Mouse (Mus musculus) liver, embryonic 16.5 days (tissue): Measurements from ENCODE around the gene F2r. TPM values are rescaled to one million over a fixed set of nuclear protein-coding genes. Genes with fewer than 3 reads are reported as not detected.
A peak's percentile ranks its signal among the peaks of the same experiment; 100 is the strongest.

Source experiments
- ATAC-seq: fragments of 200-750 bp; cut with Nextera tagmentation; 2 replicates; pipeline ENCODE4 v1.8.0; 2017; ENCODE audit warnings: low read depth, mild to moderate bottlenecking, moderate number of reproducible peaks, moderate library complexity
- H3K27ac ChIP-seq: fragments of 300-500 bp; sonication (generic); 2 replicates; pipeline ENCODE4 v1.5.1; 2014; ENCODE audit warnings: mild to moderate bottlenecking, low read length
- H3K27me3 ChIP-seq: fragments of 300-500 bp; sonication (generic); 2 replicates; pipeline ENCODE4 v1.6.1; 2014; ENCODE audit warnings: low read depth, low read length, mixed read lengths; ENCODE audit not compliant: control insufficient read depth, insufficient read depth
- H3K36me3 ChIP-seq: fragments of 300-500 bp; sonication (generic); 2 replicates; pipeline ENCODE4 v1.6.1; 2014; ENCODE audit warnings: mild to moderate bottlenecking; ENCODE audit not compliant: control insufficient read depth, insufficient read depth
- H3K4me1 ChIP-seq: fragments of 300-500 bp; sonication (generic); 2 replicates; pipeline ENCODE4 v1.6.1; 2014; ENCODE audit warnings: low read depth, low read length, mixed read lengths; ENCODE audit not compliant: control insufficient read depth
- H3K4me2 ChIP-seq: fragments of 300-500 bp; sonication (generic); 2 replicates; pipeline ENCODE4 v1.6.1; 2014; ENCODE audit warnings: low read depth, low read length, mixed read lengths
- H3K4me3 ChIP-seq: fragments of 300-500 bp; sonication (generic); 2 replicates; pipeline ENCODE4 v1.5.1; 2014; ENCODE audit warnings: low read depth, mild to moderate bottlenecking, low read length
- H3K9ac ChIP-seq: fragments of 300-500 bp; sonication (generic); 2 replicates; pipeline ENCODE4 v1.6.1; 2014; ENCODE audit warnings: low read depth, low read length
- H3K9me3 ChIP-seq: fragments of 300-500 bp; sonication (generic); replicated peaks from 2 replicates; pipeline ENCODE4 v1.6.1; 2016; ENCODE audit warnings: low read length; ENCODE audit not compliant: control insufficient read depth
- WGBS: fragments of 180-500 bp; shearing (Covaris S2); extraction: QIAGEN DNeasy Blood & Tissue Kit; methylation state at CpG from one replicate; pipeline ENCODE4 v1.1.7; 2014; ENCODE audit not compliant: insufficient replicate concordance; 5-methylcytosine and 5-hydroxymethylcytosine counted together
- polyA plus RNA-seq: library from polyadenylated mRNA; unstranded; fragments of >200 nt; fragmentation: Nextera tagmentation; extraction: Ambion mirVana; gene quantifications from 2 replicates; pipeline ENCODE4 v1.2.1, GENCODE M21; 2015

F2r gene
- polyA plus RNA-seq, 1 experiment from 2014 or later = 37.5 TPM

DNA sequence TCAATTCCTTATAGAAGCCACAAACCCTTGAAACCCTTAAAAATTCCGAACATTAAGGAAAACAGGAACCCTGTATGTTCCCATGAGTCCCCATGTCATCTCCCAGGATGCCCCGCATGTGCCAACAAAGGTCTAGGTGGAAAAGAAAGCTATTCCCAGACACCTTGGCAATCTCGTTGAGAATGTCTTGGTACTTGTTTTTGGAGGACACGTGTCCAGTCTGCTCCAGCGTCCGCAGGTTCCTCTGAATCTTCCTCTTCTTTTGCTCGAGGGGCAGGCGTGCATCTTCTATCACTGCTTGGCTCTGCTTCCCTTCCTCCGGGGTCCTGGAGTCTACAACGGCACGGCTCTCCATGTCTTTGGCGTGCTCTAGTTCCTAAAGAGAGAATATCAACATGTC, 17.0 kb upstream of the F2r start:
- Histone ChIP-seq H3K4me1 (peaks cover 6% of the 10 kb centered on the region), H3K4me2 (no peak overlapping the region), H3K27me3 (no peaks in the 10 kb centered on the region), H3K9ac (no peak overlapping the region), H3K4me3 (no peak overlapping the region), H3K27ac (no peak overlapping the region), H3K36me3 (peaks cover 12% of the 10 kb centered on the region), H3K9me3 (no peaks in the 10 kb centered on the region)
- WGBS = 74% methylated on average over 12 of the region's 12 CpGs
- ATAC-seq = no peak

DNA sequence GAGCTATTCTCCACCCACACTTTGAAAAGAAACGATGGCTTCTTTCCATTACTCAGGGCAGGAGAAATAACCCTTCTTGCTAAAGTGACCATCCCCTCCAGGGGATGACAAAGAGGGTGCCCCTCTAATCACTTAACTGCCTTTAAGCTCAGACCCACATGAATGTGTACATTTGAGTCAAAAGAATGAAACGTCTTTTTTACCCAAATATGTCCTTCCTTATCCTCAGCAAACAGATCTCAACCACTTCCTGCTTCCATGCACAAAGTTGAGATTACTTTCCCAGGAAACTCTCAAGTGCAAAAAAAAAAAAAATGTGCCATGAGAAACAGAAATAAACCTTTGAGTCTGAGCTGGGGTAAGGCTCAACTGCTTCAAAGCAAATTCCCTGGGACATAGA, 16.2 kb upstream of the F2r start:
- WGBS = 8% methylated on average over 2 of the region's 2 CpGs
- no peak overlapping the region for H3K27ac ChIP-seq
- H3K4me1 ChIP-seq = peaks cover 6% of the 10 kb centered on the region
- H3K9me3 ChIP-seq = no peaks in the 10 kb centered on the region
- H3K27me3 ChIP-seq = no peaks in the 10 kb centered on the region
- no peak overlapping the region for H3K4me3 ChIP-seq
- no peak overlapping the region for H3K9ac ChIP-seq
- no peak for ATAC-seq
- peaks cover 15% of the 10 kb centered on the region for H3K36me3 ChIP-seq
- H3K4me2 ChIP-seq = no peak overlapping the region

DNA sequence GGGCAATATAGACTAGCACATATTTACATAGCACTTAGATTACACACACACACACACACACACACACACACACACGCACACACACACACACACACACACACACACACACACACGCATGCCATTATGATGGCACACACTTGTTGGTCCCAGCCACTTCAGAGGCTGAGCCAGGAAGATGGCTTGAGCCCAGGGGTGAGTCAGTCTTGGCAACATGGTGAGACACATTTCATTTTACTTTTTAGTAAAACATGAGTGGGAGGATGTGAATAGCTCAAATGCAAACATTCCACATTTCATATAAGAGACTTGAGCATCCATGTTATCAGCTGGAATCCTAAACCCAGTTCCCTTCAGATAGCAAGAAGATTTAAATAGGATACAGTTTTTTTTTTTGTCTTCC, 15.1 kb upstream of the F2r start:
- peaks cover 23% of the 10 kb centered on the region for H3K36me3 ChIP-seq
- no peak overlapping the region for H3K4me3 ChIP-seq
- H3K27ac ChIP-seq = no peak overlapping the region
- no peaks in the 10 kb centered on the region for H3K27me3 ChIP-seq
- H3K9ac ChIP-seq = no peak overlapping the region
- H3K4me2 ChIP-seq = no peak overlapping the region
- WGBS = 44% methylated on average over 2 of the region's 2 CpGs
- peaks cover 3% of the 10 kb centered on the region for H3K4me1 ChIP-seq
- ATAC-seq = no peak
- H3K9me3 ChIP-seq = no peaks in the 10 kb centered on the region

DNA sequence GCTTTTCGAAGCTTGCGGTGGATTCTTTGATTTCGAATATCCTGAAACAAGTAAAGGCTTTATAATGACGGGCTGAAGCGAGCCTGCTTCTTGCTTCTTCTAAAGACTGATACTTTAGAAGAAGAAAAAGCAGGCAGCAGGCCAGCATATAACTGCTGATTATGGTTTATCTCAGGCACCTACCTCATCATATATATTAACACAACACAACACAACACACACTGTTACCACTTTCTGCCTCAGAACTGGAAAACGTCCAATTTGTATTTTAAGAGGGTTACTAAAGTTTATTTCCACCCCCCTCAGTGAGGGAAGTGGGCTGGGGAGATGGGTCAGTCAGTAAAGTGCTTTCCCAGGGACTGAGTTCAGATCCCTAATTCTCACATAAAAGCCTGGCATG, 13.9 kb upstream of the F2r start:
- no peak for ATAC-seq
- H3K4me2 ChIP-seq = no peak overlapping the region
- WGBS = 83% methylated on average over 6 of the region's 6 CpGs
- H3K36me3 ChIP-seq = peaks cover 21% of the 10 kb centered on the region
- no peak overlapping the region for H3K27ac ChIP-seq
- no peak overlapping the region for H3K4me3 ChIP-seq
- H3K4me1 ChIP-seq = no peaks in the 10 kb centered on the region
- H3K9me3 ChIP-seq = no peaks in the 10 kb centered on the region
- no peaks in the 10 kb centered on the region for H3K27me3 ChIP-seq
- no peak overlapping the region for H3K9ac ChIP-seq

DNA sequence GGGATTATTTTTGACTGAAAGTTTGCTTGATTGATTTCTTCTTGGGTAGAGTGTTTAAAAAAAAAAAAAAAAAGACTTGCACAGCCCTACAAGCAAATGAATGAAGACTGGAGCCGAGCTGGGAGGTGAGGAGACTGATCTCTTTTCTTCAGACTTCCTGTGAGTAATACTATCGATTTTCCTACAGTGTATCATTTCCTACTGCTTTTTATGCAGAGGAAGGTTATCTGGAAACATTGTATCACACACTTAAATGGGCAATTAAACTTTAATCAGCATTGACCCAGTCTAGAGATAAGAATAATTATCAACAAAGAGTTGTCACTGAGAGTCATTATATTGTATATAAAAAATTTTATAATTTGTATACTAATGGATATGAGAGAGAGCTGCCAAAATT, 12.5 kb upstream of the F2r start:
- no peaks in the 10 kb centered on the region for H3K27me3 ChIP-seq
- peaks cover 13% of the 10 kb centered on the region for H3K36me3 ChIP-seq
- WGBS = 35% methylated on average over 2 of the region's 2 CpGs

DNA sequence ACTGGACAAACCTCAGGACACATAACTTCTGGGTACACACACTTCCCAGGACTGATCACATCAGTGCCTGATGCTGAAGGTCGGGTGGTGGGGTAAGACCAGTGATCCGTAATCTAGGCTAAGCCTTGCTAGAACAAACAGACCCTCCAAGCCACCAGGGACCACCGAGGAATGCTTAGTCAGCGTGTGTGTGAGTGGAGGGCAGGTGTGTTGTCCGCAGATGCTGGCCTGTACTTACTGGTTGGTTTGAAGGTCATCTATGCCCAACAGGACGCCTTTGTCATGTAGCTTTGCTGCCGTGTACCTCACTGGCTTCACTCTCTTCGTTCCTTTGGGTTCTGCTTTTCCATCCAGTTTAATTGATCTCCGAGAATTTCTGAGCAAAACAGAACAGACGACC, 11.5 kb upstream of the F2r start:
- H3K27me3 ChIP-seq = no peaks in the 10 kb centered on the region
- H3K9me3 ChIP-seq = no peaks in the 10 kb centered on the region
- no peak overlapping the region for H3K4me3 ChIP-seq
- WGBS = 80% methylated on average over 10 of the region's 10 CpGs
- H3K4me1 ChIP-seq = no peaks in the 10 kb centered on the region
- H3K4me2 ChIP-seq = no peak overlapping the region
- H3K36me3 ChIP-seq = peaks cover 13% of the 10 kb centered on the region
- H3K9ac ChIP-seq = no peak overlapping the region
- H3K27ac ChIP-seq = no peak overlapping the region
- ATAC-seq = no peak

More for the DNA sequence above, 12.5 kb upstream of the F2r start:
- no peak for ATAC-seq
- Histone ChIP-seq H3K27ac (no peak overlapping the region), H3K4me1 (no peaks in the 10 kb centered on the region), H3K9me3 (no peaks in the 10 kb centered on the region), H3K4me3 (no peak overlapping the region), H3K4me2 (no peak overlapping the region), H3K9ac (no peak overlapping the region)

DNA sequence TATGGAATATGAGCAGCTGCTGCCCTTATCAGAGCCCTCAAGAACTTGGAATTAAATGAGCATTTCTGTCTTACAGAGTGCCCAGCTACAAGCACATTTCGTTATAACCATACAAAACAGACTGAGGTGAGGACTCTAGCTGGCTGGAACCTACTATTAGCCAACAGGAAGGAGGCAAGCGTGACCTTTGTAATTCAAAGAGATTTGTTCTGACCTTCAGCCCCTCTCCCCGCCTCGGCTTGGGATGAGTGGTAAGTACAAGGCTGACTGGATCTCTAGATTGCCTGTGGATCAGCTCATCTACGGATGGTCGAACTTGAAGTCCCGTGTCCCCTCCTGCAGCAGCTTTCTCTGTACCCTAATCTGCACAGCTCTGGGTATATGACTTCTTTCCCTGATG, 8.4 kb upstream of the F2r start:
- Histone ChIP-seq H3K9ac (no peak overlapping the region), H3K4me3 (no peak overlapping the region), H3K9me3 (no peaks in the 10 kb centered on the region), H3K27ac (no peak overlapping the region), H3K4me1 (no peaks in the 10 kb centered on the region), H3K36me3 (peaks cover 13% of the 10 kb centered on the region), H3K27me3 (no peaks in the 10 kb centered on the region), H3K4me2 (no peak overlapping the region)
- peak; percentile 78 for ATAC-seq
- 74% methylated on average over 7 of the region's 7 CpGs for WGBS

DNA sequence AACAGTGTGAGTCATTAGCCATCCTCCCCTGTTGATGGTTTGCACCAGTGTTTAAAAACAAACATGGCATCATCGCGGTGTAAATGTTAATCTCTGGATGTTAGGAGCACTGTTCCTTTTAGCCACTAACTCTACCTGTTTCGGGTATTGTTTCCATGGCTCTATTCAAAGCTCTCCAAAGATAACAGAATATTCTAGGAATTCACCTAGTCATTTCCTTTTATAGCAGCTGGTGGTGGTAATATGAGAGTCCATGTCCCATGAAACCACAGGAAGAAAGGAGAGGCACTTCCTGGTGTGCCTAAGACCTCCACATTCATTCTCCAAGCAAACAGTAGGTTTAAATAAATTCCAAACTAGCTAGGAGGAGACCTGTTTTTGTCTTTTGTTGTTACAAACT, 4.8 kb upstream of the F2r start:
- 74% methylated on average over 3 of the region's 3 CpGs for WGBS
- H3K36me3 ChIP-seq = 0 out of 2 replicates have a peak, but pooled peaks cover under 1% of the 10 kb centered on the region
- H3K27ac ChIP-seq = no peak overlapping the region
- H3K9ac ChIP-seq = no peak overlapping the region
- H3K9me3 ChIP-seq = no peaks in the 10 kb centered on the region
- no peaks in the 10 kb centered on the region for H3K27me3 ChIP-seq
- no peak overlapping the region for H3K4me3 ChIP-seq
- ATAC-seq = no peak
- H3K4me1 ChIP-seq = peaks cover 3% of the 10 kb centered on the region; the same call in 1 of the 2 replicates
- H3K4me2 ChIP-seq = no peak overlapping the region

DNA sequence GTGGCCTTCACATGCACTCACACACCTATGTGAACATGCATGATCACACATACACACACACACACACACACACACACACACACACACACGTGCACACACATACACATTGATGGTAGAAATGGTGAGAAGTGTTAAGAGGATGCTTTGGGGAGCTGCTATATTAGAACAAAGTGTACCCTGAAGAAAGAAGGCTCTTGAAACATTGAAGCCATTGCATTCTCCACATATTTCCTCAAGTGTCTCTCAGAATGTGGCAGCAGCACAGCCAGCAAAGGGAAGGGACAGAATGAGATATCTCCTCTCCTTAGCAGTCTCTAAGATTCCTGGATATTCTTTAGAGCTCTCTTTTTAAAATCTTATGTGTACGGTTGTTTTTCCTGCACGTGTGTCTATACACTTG, 3.3 kb upstream of the F2r start:
- ATAC-seq = no peak
- Histone ChIP-seq H3K9me3 (no peaks in the 10 kb centered on the region), H3K4me2 (no peak overlapping the region), H3K27ac (no peak overlapping the region), H3K4me1 (peaks cover 3% of the 10 kb centered on the region; the same call in 1 of the 2 replicates), H3K4me3 (no peak overlapping the region), H3K27me3 (no peaks in the 10 kb centered on the region), H3K36me3 (no peaks in the 10 kb centered on the region), H3K9ac (no peak overlapping the region)
- WGBS = 74% methylated on average over 3 of the region's 3 CpGs
